Mouse (Mus musculus): ENCODE data around the gene Fam172a. TPM values are rescaled to one million over a fixed set of nuclear protein-coding genes. Genes with fewer than 3 reads are reported as not detected.

Fam172a gene
- polyA plus RNA-seq, 1 experiment from 2014 or later: 37.1 TPM

DNA sequence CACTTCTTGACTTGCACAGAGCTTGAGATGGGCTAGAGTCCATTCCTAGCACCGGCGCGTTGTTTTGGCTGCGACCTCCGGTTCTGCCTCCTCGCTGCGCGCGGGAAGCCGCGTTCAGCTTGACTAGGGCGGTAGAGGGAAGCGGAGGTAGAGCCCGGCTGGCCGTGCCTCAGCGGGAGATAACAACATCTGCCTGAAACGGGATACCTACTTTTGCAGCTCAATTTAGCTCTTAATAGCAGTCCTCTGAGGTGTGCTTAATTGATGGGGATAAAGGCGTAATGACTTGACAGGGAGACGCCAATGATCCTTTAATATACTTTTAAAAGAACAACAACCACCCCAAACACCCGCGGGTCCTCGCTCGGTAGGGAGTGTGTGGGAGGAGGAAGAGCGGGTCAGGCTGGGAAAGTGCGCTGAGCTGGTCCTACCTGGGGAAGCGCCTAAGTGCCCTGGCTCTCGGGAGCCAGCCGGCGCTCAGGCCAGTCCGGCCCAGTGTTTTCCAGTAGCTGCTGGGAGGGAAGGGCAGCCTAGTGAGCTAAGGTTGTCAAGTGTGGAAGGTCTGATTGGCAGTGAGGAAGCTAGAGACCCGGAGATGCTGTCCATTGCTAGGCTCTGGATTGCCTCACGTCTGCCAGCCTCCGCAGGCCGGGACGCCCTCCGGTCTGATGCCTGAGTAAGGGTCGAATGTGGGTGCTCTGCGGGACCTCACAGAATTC lies 508.4 kb downstream of the Fam172a start:
- Histone ChIP-seq H3K27ac (replicated peaks) (no peak overlapping the region), H3K9ac (no peak overlapping the region), H3K4me3 (replicated peaks) (peak overlapping the region; percentile 37), H3K4me1 (peaks cover 22% of the 10 kb centered on the region), H3K4me2 (replicated peaks) (peak overlapping the region; percentile 59), H3K27me3 (peaks cover 64% of the 10 kb centered on the region), H3K36me3 (no peaks in the 10 kb centered on the region), H3K9me3 (replicated peaks) (no peaks in the 10 kb centered on the region)
- WGBS: 2% methylated on average over 38 of the region's 38 CpGs
- peak; percentile 55; the same call in 1 of the 2 replicates for ATAC-seq (ENCODE audit: insufficient number of reproducible peaks, low FRiP score, low TSS enrichment, low read depth)

GRCm38 (mm10) chr13:78210748-78211089 lies 508.9 kb downstream of the Fam172a start:
- ATAC-seq (ENCODE audit: insufficient number of reproducible peaks, low FRiP score, low TSS enrichment, low read depth): peak; percentile 40; the same call in 1 of the 2 replicates
- WGBS: 19% methylated on average over 13 of the region's 13 CpGs
- Histone ChIP-seq H3K27me3 (peaks cover 59% of the 10 kb centered on the region), H3K36me3 (no peaks in the 10 kb centered on the region), H3K9ac (no peak overlapping the region), H3K4me3 (replicated peaks) (peak overlapping the region; percentile 37), H3K4me1 (peaks cover 22% of the 10 kb centered on the region), H3K4me2 (replicated peaks) (peak overlapping the region; percentile 59), H3K9me3 (replicated peaks) (no peaks in the 10 kb centered on the region), H3K27ac (replicated peaks) (no peak overlapping the region)

DNA sequence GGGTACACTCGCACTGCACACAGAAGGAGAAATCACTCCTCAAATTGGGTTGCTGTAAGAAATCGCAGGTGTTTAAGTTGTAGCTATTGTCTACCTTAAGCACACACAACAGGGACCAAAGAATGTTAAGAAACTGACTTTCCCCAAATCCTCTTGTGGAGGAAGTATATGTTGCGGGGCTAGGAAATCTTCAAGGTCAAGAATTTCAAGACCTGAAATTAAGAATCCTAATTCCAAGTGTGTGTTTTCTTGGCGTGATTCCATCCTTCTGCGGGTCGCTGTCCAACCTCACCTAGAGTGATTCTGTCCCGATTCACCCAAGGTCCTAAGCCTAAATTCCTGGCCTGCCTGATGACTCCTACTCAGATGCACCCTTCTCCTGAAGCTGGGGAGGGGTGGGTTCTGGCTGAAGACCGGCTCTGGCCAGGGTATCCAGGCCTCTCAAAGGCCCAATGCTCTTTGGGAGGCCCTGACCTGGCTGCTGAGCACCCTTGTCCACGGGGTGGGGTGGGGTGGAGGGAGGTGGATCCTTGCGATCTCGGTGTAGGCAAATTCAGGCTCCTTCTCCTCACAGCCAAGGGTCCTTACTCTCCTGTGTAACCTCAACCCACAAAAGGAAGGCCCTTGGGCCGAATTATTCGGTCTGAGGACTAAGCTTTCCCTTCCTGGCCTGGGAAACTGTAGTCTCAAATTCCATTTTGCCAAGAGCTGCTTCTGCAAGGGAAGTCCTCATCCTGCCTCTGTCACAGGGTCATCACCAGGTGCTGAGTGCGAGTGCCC lies 509.6 kb downstream of the Fam172a start:
- ATAC-seq (ENCODE audit: insufficient number of reproducible peaks, low FRiP score, low TSS enrichment, low read depth): no peak
- H3K4me2 ChIP-seq (replicated peaks): no peak overlapping the region
- no peaks in the 10 kb centered on the region for H3K9me3 ChIP-seq (replicated peaks)
- 29% methylated on average over 14 of the region's 14 CpGs for WGBS
- H3K27ac ChIP-seq (replicated peaks): no peak overlapping the region
- H3K36me3 ChIP-seq: no peaks in the 10 kb centered on the region
- H3K4me3 ChIP-seq (replicated peaks): no peak overlapping the region
- H3K27me3 ChIP-seq: peaks cover 54% of the 10 kb centered on the region
- peaks cover 22% of the 10 kb centered on the region for H3K4me1 ChIP-seq
- H3K9ac ChIP-seq: no peak overlapping the region

- Histone ChIP-seq H3K4me3 (replicated peaks) (no peak overlapping the region), H3K27me3 (peaks cover 50% of the 10 kb centered on the region), H3K27ac (replicated peaks) (no peak overlapping the region), H3K4me1 (peaks cover 22% of the 10 kb centered on the region), H3K9me3 (replicated peaks) (no peaks in the 10 kb centered on the region), H3K4me2 (replicated peaks) (no peak overlapping the region), H3K9ac (no peak overlapping the region), H3K36me3 (no peaks in the 10 kb centered on the region)
- 43% methylated on average over 15 of the region's 15 CpGs for WGBS
- no peak for ATAC-seq (ENCODE audit: insufficient number of reproducible peaks, low FRiP score, low TSS enrichment, low read depth)
These were observed 510.3 kb downstream of the Fam172a start for GRCm38 (mm10) chr13:78212111-78212510.

- ATAC-seq (ENCODE audit: insufficient number of reproducible peaks, low FRiP score, low TSS enrichment, low read depth): no peak
- H3K36me3 ChIP-seq: no peaks in the 10 kb centered on the region
- WGBS: 36% methylated on average over 2 of the region's 2 CpGs
- no peak overlapping the region for H3K27ac ChIP-seq (replicated peaks)
- no peak overlapping the region for H3K4me3 ChIP-seq (replicated peaks)
- peaks cover 42% of the 10 kb centered on the region for H3K27me3 ChIP-seq
- H3K4me2 ChIP-seq (replicated peaks): no peak overlapping the region
- H3K9ac ChIP-seq: no peak overlapping the region
- no peaks in the 10 kb centered on the region for H3K9me3 ChIP-seq (replicated peaks)
- peaks cover 22% of the 10 kb centered on the region for H3K4me1 ChIP-seq
These were observed 511.3 kb downstream of the Fam172a start for GRCm38 (mm10) chr13:78213155-78213554.

GRCm38 (mm10) chr13:78215223-78215622 lies 513.4 kb downstream of the Fam172a start:
- Histone ChIP-seq H3K9me3 (replicated peaks) (no peaks in the 10 kb centered on the region), H3K36me3 (no peaks in the 10 kb centered on the region), H3K27ac (replicated peaks) (no peak overlapping the region), H3K4me2 (replicated peaks) (no peak overlapping the region), H3K9ac (no peak overlapping the region), H3K4me3 (replicated peaks) (no peak overlapping the region), H3K4me1 (peaks cover 11% of the 10 kb centered on the region), H3K27me3 (peaks cover 24% of the 10 kb centered on the region)
- WGBS: 57% methylated on average over 2 of the region's 2 CpGs
- ATAC-seq (ENCODE audit: insufficient number of reproducible peaks, low FRiP score, low TSS enrichment, low read depth): no peak
